In genomic region chr1:40061359-40061758, GRCm38 (mm10) we compare ENCODE assay signal across 28 mouse cellular contexts. TPM values are rescaled to one million over a fixed set of nuclear protein-coding genes. Genes with fewer than 3 reads are reported as not detected.
A peak's percentile ranks its signal among the peaks of the same experiment; 100 is the strongest.
DNase-seq lines count a peak whose midpoint lies in the region; TF ChIP-seq lines count a peak whose summit lies in the region.
"Had no signal": no experiment of that assay in that cellular context is flagged by ENCODE, and none has a peak within 500 bp of the region (broad histone marks: within the 10 kb centered on the region; RNA-seq: fewer than 3 reads in every experiment).

No protein-coding gene starts in this region.

- intact Hi-C loops in gastrocnemius, adult 2 months (cut with DNase I) = no loop called here
- intact Hi-C loops in heart, adult 2 months (cut with DNase I) = no loop called here

- no peaks in the 10 kb centered on the region for H3K79me2 ChIP-seq in heart, adult 2 months (replicated peaks; ENCODE audit: control insufficient read depth, insufficient read depth, low read length)

- H3K9ac ChIP-seq in heart, adult 2 months (ENCODE audit: low read depth, low read length) = no peak overlapping the region
- H3K9ac ChIP-seq: embryonic facial prominence, embryonic 15.5 days; forebrain, embryonic 12.5 days; forebrain, postnatal 0 days; hindbrain, embryonic 12.5 days; limb, embryonic 15.5 days; liver, embryonic 14.5 days had no signal

- H3K27me3 ChIP-seq in heart, adult 2 months (ENCODE audit: control insufficient read depth, insufficient read depth, low read length) = no peaks in the 10 kb centered on the region
- 0 out of 2 replicates have a peak, but pooled peaks cover 3% of the 10 kb centered on the region for H3K27me3 ChIP-seq in heart, embryonic 10.5 days (ENCODE audit: insufficient read depth, poor library complexity, severe bottlenecking)
- H3K27me3 ChIP-seq: embryonic facial prominence, embryonic 15.5 days; forebrain, embryonic 12.5 days; hindbrain, embryonic 12.5 days; limb, embryonic 15.5 days had no signal

- no peaks in the 10 kb centered on the region; the same call in 1 of the 2 replicates for H3K4me1 ChIP-seq in heart, adult 2 months (ENCODE audit: control insufficient read depth, insufficient read depth, low read length)
- H3K4me1 ChIP-seq in heart, embryonic 10.5 days = peaks cover 11% of the 10 kb centered on the region
- H3K4me1 ChIP-seq: embryonic facial prominence, embryonic 15.5 days; forebrain, embryonic 12.5 days; limb, embryonic 15.5 days had no signal

- DNase-seq in gastrocnemius, adult 2 months = peak; percentile 26
- DNase-seq in gastrocnemius, adult 18-20 months (ENCODE audit: low spot score) = no peak
- DNase-seq in heart, adult 2 months = peak; percentile 29 to 30
- no peak for DNase-seq in heart, embryonic 10.5 days (ENCODE audit: low spot score)
- DNase-seq in heart, adult 8-10 months (ENCODE audit: low spot score) = peak; percentile 11
- DNase-seq in heart, postnatal 4 days = peak; percentile 20
- no peak for DNase-seq in frontal cortex, postnatal 10 days (ENCODE audit: low spot score in 2 of 2)
- DNase-seq in lung, postnatal 25 days (ENCODE audit: low spot score) = no peak
- DNase-seq: adrenal gland, postnatal 25 days; cerebellum, adult 18-20 months; cerebellum, postnatal 10 days; forebrain, postnatal 0 days; kidney, adult 18-20 months; lung, adult 2 months; lung, postnatal 10 days; right cerebral cortex, postnatal 25 days; spleen, adult 18-20 months; thymus, adult 2 months; thymus, postnatal 36 days had no signal

- H3K4me3 ChIP-seq in gastrocnemius, adult 2 months = no peak overlapping the region
- H3K4me3 ChIP-seq in heart, adult 2 months = no peak overlapping the region
- H3K4me3 ChIP-seq in heart, embryonic 10.5 days = no peak overlapping the region
- H3K4me3 ChIP-seq: embryonic facial prominence, embryonic 15.5 days; forebrain, embryonic 12.5 days; hindbrain, embryonic 12.5 days; limb, embryonic 15.5 days had no signal

- H3K27ac ChIP-seq in gastrocnemius, adult 2 months = no peak overlapping the region
- H3K27ac ChIP-seq in heart, adult 2 months = no peak overlapping the region
- H3K27ac ChIP-seq in heart, embryonic 10.5 days = no peak overlapping the region
- H3K27ac ChIP-seq: embryonic facial prominence, embryonic 15.5 days; forebrain, embryonic 12.5 days; hindbrain, embryonic 12.5 days; limb, embryonic 15.5 days; liver, embryonic 14.5 days had no signal

- no peak for TF ChIP-seq EP300 in heart, adult 2 months (IDR thresholded peaks at IDR 0.05; ENCODE audit: insufficient read depth, low read depth, low read length)

- 78% methylated on average over 9 of the region's 9 CpGs for WGBS in heart, adult 2 months
- WGBS in heart, embryonic 10.5 days = 82% methylated on average over 9 of the region's 9 CpGs

- H3K9me3 ChIP-seq in heart, embryonic 10.5 days = no peaks in the 10 kb centered on the region
- H3K9me3 ChIP-seq: embryonic facial prominence, embryonic 15.5 days; forebrain, embryonic 12.5 days; hindbrain, embryonic 12.5 days; limb, embryonic 15.5 days had no signal

- no peaks in the 10 kb centered on the region for H3K36me3 ChIP-seq in heart, adult 2 months (ENCODE audit: control insufficient read depth, insufficient read depth, low read length)
- H3K36me3 ChIP-seq in heart, embryonic 10.5 days = no peaks in the 10 kb centered on the region
- H3K36me3 ChIP-seq: embryonic facial prominence, embryonic 15.5 days; forebrain, embryonic 12.5 days; hindbrain, embryonic 12.5 days; limb, embryonic 15.5 days had no signal

- no peak for TF ChIP-seq POLR2A in heart, adult 2 months (IDR thresholded peaks at IDR 0.05; ENCODE audit: insufficient read depth, low read depth, low read length)

- no peak for TF ChIP-seq CTCF in gastrocnemius, adult 2 months (IDR thresholded peaks at IDR 0.05)
- no peak for TF ChIP-seq CTCF in heart, adult 2 months (IDR thresholded peaks at IDR 0.05)

RNA-seq across cellular contexts. Expression of gene Il1r2, which starts 12.5 kb away (rescaled TPM):
- under 1 TPM in 1 of 2 experiments, not detected in 1; 0.99 TPM for total RNA-seq in gastrocnemius, adult 2 months (2021)
- total RNA-seq in gastrocnemius, adult 18-20 months (2021) = 1 to 10 TPM in 1 of 2 experiments, under 1 TPM in 1; 0.50 to 1.0 TPM
- total RNA-seq in heart, adult 2 months (2021) = under 1 TPM in 1 of 2 experiments, not detected in 1; 0.23 TPM
- polyA plus RNA-seq in heart, adult 2 months (2012; rRNA removed) = 0.20 TPM in 2 replicates
- 0.48 and 0.53 TPM in 2 replicates for polyA plus RNA-seq in heart, embryonic 10.5 days (2016; fragmentation: Nextera tagmentation; extraction: Ambion mirVana)
- not detected for total RNA-seq in heart, adult 8-10 months (2022)
- total RNA-seq in heart, postnatal 4 days (2021) = not detected
- total RNA-seq: adrenal gland, postnatal 25 days; common myeloid progenitor, adult 5-6 weeks; forebrain, postnatal 0 days; left cerebral cortex, postnatal 36 days; MEL had no signal
- polyA plus RNA-seq: neural tube, embryonic 11.5 days had no signal

Comparison
In these comparisons a context has a peak if more than half of its experiments do, and no peak if none do; other contexts are left out.
1. DNase-seq: peak in gastrocnemius, adult 2 months (single experiment), heart, adult 2 months (2 of 2), heart, adult 8-10 months (single experiment) and heart, postnatal 4 days (single experiment); none in gastrocnemius, adult 18-20 months (single experiment), heart, embryonic 10.5 days (single experiment), frontal cortex, postnatal 10 days (0 of 2) and lung, postnatal 25 days (single experiment).